In the genomic region with DNA sequence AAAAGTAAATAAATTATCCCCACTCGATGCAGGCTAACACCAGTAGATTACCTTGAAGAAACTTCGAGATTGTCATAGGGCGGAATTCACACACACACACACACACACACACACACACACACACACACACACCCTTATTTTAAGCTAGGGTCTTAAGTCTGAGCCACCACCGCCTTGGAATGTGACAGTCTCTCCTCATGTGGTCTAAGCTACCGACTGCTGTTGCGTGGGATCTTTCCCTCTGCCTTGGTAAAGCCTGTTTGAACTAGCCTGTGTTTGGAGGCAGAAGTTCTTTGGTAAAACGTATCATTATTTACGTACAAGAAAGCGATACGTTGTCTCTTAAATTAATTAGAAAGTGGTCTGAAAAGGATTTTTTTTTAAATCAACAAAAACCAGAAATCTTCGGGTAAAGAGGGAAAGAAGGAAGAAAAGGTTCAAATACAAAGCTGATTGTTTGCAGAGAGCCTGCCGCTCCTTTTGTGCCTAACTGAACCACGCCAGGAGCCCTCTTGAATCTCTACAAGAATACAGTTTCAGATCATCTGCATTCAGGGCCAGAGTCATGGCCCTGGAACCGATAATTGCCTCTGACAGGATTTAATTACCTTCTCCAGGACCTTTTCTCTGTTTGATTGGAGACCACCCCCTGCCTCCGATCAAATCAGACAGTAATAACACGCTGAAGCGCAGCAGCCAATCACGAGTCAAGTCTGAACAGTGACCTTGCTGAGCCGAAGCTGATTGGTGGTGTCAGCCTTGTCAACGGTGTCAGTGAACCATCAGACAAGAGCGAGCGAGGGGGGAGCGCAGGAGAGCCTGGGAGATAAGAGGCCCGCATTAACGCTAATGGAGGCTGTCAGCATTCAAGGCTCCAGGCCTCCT, we compare ENCODE assay signal across 9 mouse cellular contexts. TPM values are rescaled to one million over a fixed set of nuclear protein-coding genes. Genes with fewer than 3 reads are reported as not detected.
DNase-seq lines count a peak whose midpoint lies in the region; ATAC-seq lines count a peak whose summit lies in the region.
"Had no signal": no experiment of that assay in that cellular context is flagged by ENCODE, and none has a peak within 500 bp of the region (broad histone marks: within the 10 kb centered on the region; RNA-seq: fewer than 3 reads in every experiment).

No protein-coding gene starts in this region.

- peak overlapping the region; percentile 72 for H3K4me2 ChIP-seq in intestine, embryonic 15.5 days (replicated peaks)

- 5% methylated on average over 25 of the region's 25 CpGs for WGBS in intestine, embryonic 15.5 days

- peak overlapping the region; percentile 42 for H3K9ac ChIP-seq in intestine, embryonic 15.5 days

- no peaks in the 10 kb centered on the region for H3K9me3 ChIP-seq in intestine, embryonic 15.5 days

- DNase-seq in brain, adult 2 months (ENCODE audit: low read depth, low spot score), result peak; percentile 98
- peak; percentile 76 for DNase-seq in embryo, embryonic 11.5 days (ENCODE audit: low read depth, low spot score)
- DNase-seq in gastrocnemius, postnatal 4 days (ENCODE audit: low spot score in 2 of 2), result peak; percentile 24 to 58
- DNase-seq in left cerebral cortex, adult 9 months (ENCODE audit: low spot score in 2 of 2), result peak; percentile 78 to 82
- DNase-seq in lung, postnatal 4 days, result peak; percentile 70 to 79
- DNase-seq in right cerebral cortex, adult 2 months (ENCODE audit: low spot score in 2 of 2), result peak; percentile 84 to 86

- H3K27me3 ChIP-seq in intestine, embryonic 15.5 days (replicated peaks), result no peaks in the 10 kb centered on the region

- H3K4me3 ChIP-seq in intestine, embryonic 15.5 days (replicated peaks), result peak overlapping the region; percentile 48

- no peaks in the 10 kb centered on the region for H3K4me1 ChIP-seq in intestine, embryonic 15.5 days (replicated peaks)

- ATAC-seq in intestine, embryonic 15.5 days, result peak; percentile 100
- ATAC-seq in CD4-positive, CD25-positive, alpha-beta regulatory T cell, adult 4 months, result no peak

- no peaks in the 10 kb centered on the region for H3K36me3 ChIP-seq in intestine, embryonic 15.5 days

- H3K27ac ChIP-seq in intestine, embryonic 15.5 days, result 0 out of 2 replicates have a peak overlapping the region, but pooled peaks have one; percentile 22
- H3K27ac ChIP-seq: macrophage had no signal

RNA-seq across cellular contexts. Expression of a gene that starts 43.1 kb away (rescaled TPM):
- total RNA-seq in gastrocnemius, postnatal 4 days (2021), result 1 to 10 TPM; 5.4 to 6.9 TPM
- polyA plus RNA-seq in intestine, embryonic 15.5 days (2015; fragmentation: Nextera tagmentation; extraction: Ambion mirVana), result 27.5 and 28.6 TPM in 2 replicates
- polyA plus RNA-seq in CD4-positive, CD25-positive, alpha-beta regulatory T cell, adult 4 months (2017; shearing (Covaris generic)), result not detected
- polyA plus RNA-seq: macrophage had no signal

Comparison
In these comparisons a context has a peak if more than half of its experiments do, and no peak if none do; other contexts are left out.
1. DNase-seq: peak in every context shown above with its lines; median percentile 98 in brain, adult 2 months; 85 in right cerebral cortex, adult 2 months; 80 in left cerebral cortex, adult 9 months; 76 in embryo, embryonic 11.5 days; 74 in lung, postnatal 4 days; 41 in gastrocnemius, postnatal 4 days.
2. RNA of a gene that starts 43.1 kb away (polyA plus RNA-seq): 27.5 to 28.6 TPM in intestine, embryonic 15.5 days; not detected in CD4-positive, CD25-positive, alpha-beta regulatory T cell, adult 4 months; every median in the first group is over 10 times any median in the second.